Mouse (Mus musculus) kidney, postnatal 0 days (tissue): ENCODE results near the gene Pacrg. TPM values are rescaled to one million over a fixed set of nuclear protein-coding genes. Genes with fewer than 3 reads are reported as not detected.

Experiments used
- ATAC-seq: fragments of 200-750 bp; cut with Nextera tagmentation; replicated peaks from 2 replicates; pipeline ENCODE4 v1.8.0; 2017; ENCODE audit warnings: low read depth, moderate number of reproducible peaks, moderate TSS enrichment, moderate library complexity; ENCODE audit not compliant: low FRiP score
- DNase-seq: peaks from one replicate; pipeline ENCODE4 v3.0.0-alpha.2; 2016; ENCODE audit warnings: low spot score
- H3K27ac ChIP-seq: fragments of 300-500 bp; sonication (generic); 2 replicates; pipeline ENCODE4 v1.5.1; 2014; ENCODE audit warnings: mild to moderate bottlenecking
- H3K27me3 ChIP-seq: fragments of 300-500 bp; sonication (generic); 2 replicates; pipeline ENCODE4 v1.6.1; 2014; ENCODE audit warnings: low read length, mixed read lengths; ENCODE audit not compliant: insufficient read depth
- H3K36me3 ChIP-seq: fragments of 300-500 bp; sonication (generic); 2 replicates; pipeline ENCODE4 v1.6.1; 2014; ENCODE audit warnings: low read length, mixed read lengths; ENCODE audit not compliant: insufficient read depth
- H3K4me1 ChIP-seq: fragments of 300-500 bp; sonication (generic); replicated peaks from 2 replicates; pipeline ENCODE4 v1.6.1; 2014; ENCODE audit warnings: antibody characterized with exemption, low read length, mixed read lengths; ENCODE audit not compliant: insufficient read depth
- H3K4me2 ChIP-seq: fragments of 300-500 bp; sonication (generic); 2 replicates; pipeline ENCODE4 v1.6.1; 2014; ENCODE audit warnings: mild to moderate bottlenecking, low read length, moderate library complexity, mixed read lengths
- H3K4me3 ChIP-seq: fragments of 300-500 bp; sonication (generic); replicated peaks from 2 replicates; pipeline ENCODE4 v1.5.1; 2014; ENCODE audit warnings: low read depth, low read length
- H3K9ac ChIP-seq: fragments of 300-500 bp; sonication (generic); 2 replicates; pipeline ENCODE4 v1.6.1; 2014; ENCODE audit warnings: low read depth, low read length
- H3K9me3 ChIP-seq: fragments of 300-500 bp; sonication (generic); replicated peaks from 2 replicates; pipeline ENCODE4 v1.6.1; 2016; ENCODE audit warnings: low read length, inconsistent platforms, mixed read lengths
- CTCF ChIP-seq: IDR thresholded peaks from 2 replicates; pipeline ENCODE4 v1.5.1; 2016; ENCODE audit warnings: antibody characterized with exemption, low read depth, mild to moderate bottlenecking, moderate library complexity
- WGBS: fragments of 180-500 bp; shearing (Covaris S2); extraction: QIAGEN DNeasy Blood & Tissue Kit; methylation state at CpG from one replicate; pipeline ENCODE4 v1.1.7; 2014; 5-methylcytosine and 5-hydroxymethylcytosine counted together
- polyA plus RNA-seq: library from polyadenylated mRNA; unstranded; fragments of >200 nt; fragmentation: Nextera tagmentation; extraction: Ambion mirVana; gene quantifications from 2 replicates; pipeline ENCODE4 v1.2.1, GENCODE M21; 2015

Gene Pacrg
- polyA plus RNA-seq, 1 experiment from 2014 or later = 3.1 TPM

DNA sequence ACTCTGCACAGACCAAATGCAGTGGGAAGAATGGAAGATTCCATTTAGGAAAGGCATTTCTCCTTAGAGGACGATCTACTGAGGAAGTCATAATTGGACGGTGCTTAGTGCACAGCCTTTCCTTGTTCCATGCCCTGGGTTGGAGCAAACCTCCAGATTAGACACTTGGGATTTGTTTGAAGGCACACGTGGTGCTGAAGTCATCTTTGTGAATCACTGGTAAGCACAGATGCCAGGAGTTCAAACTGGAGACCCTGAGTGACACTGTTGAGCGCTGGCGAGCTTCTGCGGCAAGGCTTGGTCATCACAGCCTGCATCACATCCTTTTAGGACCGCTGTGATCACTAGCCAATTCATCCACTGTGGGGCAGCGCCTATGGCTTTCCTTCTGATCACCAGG is 385.7 kb downstream of the Pacrg start:
- 88% methylated on average over 8 of the region's 8 CpGs for WGBS
- no peak overlapping the region for H3K27ac ChIP-seq
- no peaks in the 10 kb centered on the region for H3K9me3 ChIP-seq
- no peaks in the 10 kb centered on the region for H3K4me1 ChIP-seq
- no peak for TF ChIP-seq CTCF
- H3K27me3 ChIP-seq = no peaks in the 10 kb centered on the region
- ATAC-seq (no peak), DNase-seq (no peak)
- no peak overlapping the region for H3K4me3 ChIP-seq
- no peak overlapping the region for H3K4me2 ChIP-seq
- H3K9ac ChIP-seq = no peak overlapping the region
- no peaks in the 10 kb centered on the region for H3K36me3 ChIP-seq

DNA sequence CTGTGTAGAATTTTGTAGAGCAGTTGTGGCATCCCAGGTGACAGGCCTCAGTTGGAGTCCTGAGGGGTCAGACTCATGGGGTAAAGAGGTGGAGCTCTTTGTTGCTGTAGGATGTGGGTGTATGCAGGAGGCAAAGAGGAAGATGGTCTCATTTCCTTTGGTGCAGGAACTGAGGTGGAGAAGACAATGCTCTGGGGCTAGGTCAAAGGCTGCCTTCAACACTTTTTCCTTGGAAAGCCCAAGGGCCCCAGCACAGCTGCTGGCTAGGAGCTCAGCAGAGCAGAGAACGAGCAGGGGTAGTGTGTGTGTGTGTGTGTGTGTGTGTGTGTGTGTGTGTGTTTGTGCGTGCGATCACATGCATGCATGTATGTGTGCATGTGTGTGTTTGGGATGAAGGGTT is 387.3 kb downstream of the Pacrg start:
- no peak for TF ChIP-seq CTCF
- Histone ChIP-seq H3K9ac (no peak overlapping the region), H3K36me3 (no peaks in the 10 kb centered on the region), H3K27me3 (no peaks in the 10 kb centered on the region), H3K4me3 (no peak overlapping the region), H3K27ac (no peak overlapping the region), H3K4me2 (no peak overlapping the region), H3K9me3 (no peaks in the 10 kb centered on the region), H3K4me1 (no peaks in the 10 kb centered on the region)
- no peak for ATAC-seq
- 65% methylated on average over 3 of the region's 3 CpGs for WGBS
- DNase-seq = no peak

DNA sequence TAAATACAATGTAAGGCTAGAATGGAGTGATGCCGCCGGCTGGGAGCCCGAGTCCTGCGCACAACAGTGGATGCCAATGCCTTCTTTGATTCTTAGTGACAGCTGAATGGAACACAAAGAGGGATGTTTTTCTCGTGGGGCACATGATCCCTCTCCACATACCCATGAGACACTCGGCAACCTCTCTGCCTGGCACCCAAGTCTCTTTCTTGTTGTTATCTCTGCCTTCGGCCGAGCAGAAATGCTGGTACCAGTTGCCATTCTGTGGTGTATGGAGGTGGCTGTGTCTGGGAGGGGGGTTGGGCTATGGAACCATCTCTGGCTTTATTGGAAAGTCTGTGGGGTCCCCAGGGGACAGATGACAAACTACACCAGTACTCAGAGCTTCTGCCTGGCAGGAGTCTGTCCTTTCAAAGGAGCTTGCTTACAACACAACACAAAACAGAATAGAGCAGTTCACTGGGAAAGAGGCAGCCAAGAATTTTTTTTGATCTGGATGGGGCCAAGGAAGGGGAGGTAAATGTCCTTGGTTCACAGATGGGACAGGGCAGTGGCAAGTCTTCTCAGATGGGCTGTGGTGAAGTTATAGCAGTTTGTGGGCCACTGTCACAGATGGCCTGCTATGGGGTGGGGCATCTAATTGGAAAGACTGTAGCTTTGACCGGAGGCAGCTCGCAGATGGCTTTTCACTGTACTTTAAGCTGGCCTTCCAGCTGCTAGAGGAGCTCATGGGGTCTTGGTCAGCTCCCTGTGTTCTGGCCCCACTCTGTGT is 388.6 kb downstream of the Pacrg start:
- DNase-seq (no peak), ATAC-seq (no peak)
- Histone ChIP-seq H3K4me2 (no peak overlapping the region), H3K36me3 (no peaks in the 10 kb centered on the region), H3K27me3 (no peaks in the 10 kb centered on the region), H3K9me3 (no peaks in the 10 kb centered on the region), H3K4me3 (no peak overlapping the region), H3K27ac (no peak overlapping the region), H3K4me1 (no peaks in the 10 kb centered on the region), H3K9ac (no peak overlapping the region)
- 91% methylated on average over 10 of the region's 10 CpGs for WGBS
- no peak for TF ChIP-seq CTCF

GRCm38 (mm10) chr17:10449800-10450299 is 390.3 kb downstream of the Pacrg start:
- no peak overlapping the region for H3K9ac ChIP-seq
- H3K4me3 ChIP-seq = no peak overlapping the region
- H3K36me3 ChIP-seq = no peaks in the 10 kb centered on the region
- 56% methylated on average over 14 of the region's 14 CpGs for WGBS
- DNase-seq (peak; percentile 49), ATAC-seq (0 out of 2 replicates have a peak, but pooled peaks have one; percentile 36)
- no peaks in the 10 kb centered on the region for H3K4me1 ChIP-seq
- no peak for TF ChIP-seq CTCF
- H3K9me3 ChIP-seq = no peaks in the 10 kb centered on the region
- no peak overlapping the region for H3K4me2 ChIP-seq
- H3K27me3 ChIP-seq = no peaks in the 10 kb centered on the region
- no peak overlapping the region for H3K27ac ChIP-seq

- no peak overlapping the region for H3K9ac ChIP-seq
- no peak overlapping the region for H3K4me2 ChIP-seq
- H3K4me1 ChIP-seq = no peaks in the 10 kb centered on the region
- 76% methylated on average over 5 of the region's 5 CpGs for WGBS
- H3K9me3 ChIP-seq = no peaks in the 10 kb centered on the region
- no peaks in the 10 kb centered on the region for H3K27me3 ChIP-seq
- TF ChIP-seq CTCF = no peak
- no peak overlapping the region for H3K4me3 ChIP-seq
- no peak for DNase-seq
- H3K36me3 ChIP-seq = no peaks in the 10 kb centered on the region
- no peak overlapping the region for H3K27ac ChIP-seq
- ATAC-seq = no peak
Measured at GRCm38 (mm10) chr17:10448417-10448816, 391.7 kb downstream of the Pacrg start.

DNA sequence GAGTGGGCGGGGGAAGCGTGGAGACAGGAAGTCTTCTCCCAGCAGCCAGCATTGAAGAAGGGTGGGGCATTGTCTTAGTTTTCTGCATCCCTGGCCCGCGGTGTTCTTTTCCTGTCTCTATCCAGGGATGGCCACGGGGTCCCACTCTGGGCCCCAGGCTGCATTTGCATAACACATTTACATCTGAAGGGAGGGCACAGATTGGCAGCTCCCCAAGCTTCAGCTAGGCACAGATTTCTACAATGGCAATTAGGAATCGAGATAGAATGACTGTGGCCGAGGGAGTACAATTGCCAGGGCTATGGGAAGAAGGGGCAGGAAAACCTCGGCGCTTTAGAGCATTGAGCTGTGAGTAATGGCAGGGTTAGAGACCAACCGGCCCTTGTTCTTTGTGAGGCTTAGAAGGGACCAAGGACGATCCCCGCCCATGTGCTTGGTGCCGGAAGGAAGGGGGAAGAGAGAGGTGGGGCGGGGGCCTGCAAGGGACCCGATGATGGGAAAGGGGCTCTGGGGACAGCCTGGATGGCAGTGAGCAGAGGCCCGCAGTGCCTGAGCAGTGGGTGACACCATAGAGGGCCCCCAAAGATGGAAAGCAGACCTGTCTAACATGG is 398.5 kb downstream of the Pacrg start:
- no peaks in the 10 kb centered on the region for H3K4me1 ChIP-seq
- no peak overlapping the region for H3K4me2 ChIP-seq
- H3K36me3 ChIP-seq = no peaks in the 10 kb centered on the region
- H3K9ac ChIP-seq = no peak overlapping the region
- peak; percentile 27 for DNase-seq
- no peaks in the 10 kb centered on the region for H3K9me3 ChIP-seq
- H3K27me3 ChIP-seq = no peaks in the 10 kb centered on the region
- ATAC-seq = no peak
- H3K27ac ChIP-seq = no peak overlapping the region
- WGBS = 31% methylated on average over 16 of the region's 16 CpGs
- TF ChIP-seq CTCF = no peak
- no peak overlapping the region for H3K4me3 ChIP-seq
